Mouse (Mus musculus): ENCODE results near the gene Rep15. TPM values are rescaled to one million over a fixed set of nuclear protein-coding genes. Genes with fewer than 3 reads are reported as not detected.
A peak's percentile ranks its signal among the peaks of the same experiment; 100 is the strongest.

The Rep15 gene
- total and polyA plus RNA-seq, 2 experiments from 2014 or later: 0.48 TPM; not detected in 1

GRCm38 (mm10) chr6:147013546-147013945, 18.8 kb upstream of the Rep15 start:
- Histone ChIP-seq H3K27me3 (ENCODE audit: insufficient read depth, low read length) (no peaks in the 10 kb centered on the region), H3K4me3 (ENCODE audit: low read length) (no peak overlapping the region), H3K4me2 (ENCODE audit: low read depth, low read length) (no peak overlapping the region), H3K9me3 (ENCODE audit: low read length) (no peaks in the 10 kb centered on the region), H3K9ac (replicated peaks; ENCODE audit: low read length) (no peak overlapping the region), H3K36me3 (ENCODE audit: insufficient read depth, low read length) (no peaks in the 10 kb centered on the region), H3K27ac (no peak overlapping the region), H3K4me1 (ENCODE audit: insufficient read depth, low read length) (no peaks in the 10 kb centered on the region)
- DNase-seq (ENCODE audit: low spot score) (peak; percentile 12), ATAC-seq (no peak)
- peak; percentile 32 for TF ChIP-seq CTCF (IDR thresholded peaks at IDR 0.05; ENCODE audit: low read depth)
- WGBS: 64% methylated on average over 1 of the region's 1 CpGs

- H3K36me3 ChIP-seq (ENCODE audit: insufficient read depth, low read length): no peaks in the 10 kb centered on the region
- no peak overlapping the region for H3K9ac ChIP-seq (replicated peaks; ENCODE audit: low read length)
- DNase-seq (ENCODE audit: low spot score) (no peak), ATAC-seq (no peak)
- no peaks in the 10 kb centered on the region for H3K4me1 ChIP-seq (ENCODE audit: insufficient read depth, low read length)
- WGBS: 87% methylated on average over 4 of the region's 4 CpGs
- H3K4me2 ChIP-seq (ENCODE audit: low read depth, low read length): no peak overlapping the region
- H3K9me3 ChIP-seq (ENCODE audit: low read length): no peaks in the 10 kb centered on the region
- no peak overlapping the region for H3K27ac ChIP-seq
- H3K4me3 ChIP-seq (ENCODE audit: low read length): no peak overlapping the region
- no peak for TF ChIP-seq CTCF (IDR thresholded peaks at IDR 0.05; ENCODE audit: low read depth)
- no peaks in the 10 kb centered on the region for H3K27me3 ChIP-seq (ENCODE audit: insufficient read depth, low read length)
Observed at GRCm38 (mm10) chr6:147017906-147018305, 14.5 kb upstream of the Rep15 start.

GRCm38 (mm10) chr6:147018364-147018763, 14.0 kb upstream of the Rep15 start:
- ATAC-seq (no peak), DNase-seq (ENCODE audit: low spot score) (no peak)
- no peak for TF ChIP-seq CTCF (IDR thresholded peaks at IDR 0.05; ENCODE audit: low read depth)
- no peaks in the 10 kb centered on the region for H3K27me3 ChIP-seq (ENCODE audit: insufficient read depth, low read length)
- no peaks in the 10 kb centered on the region for H3K36me3 ChIP-seq (ENCODE audit: insufficient read depth, low read length)
- no peaks in the 10 kb centered on the region for H3K4me1 ChIP-seq (ENCODE audit: insufficient read depth, low read length)
- no peak overlapping the region for H3K4me3 ChIP-seq (ENCODE audit: low read length)
- no peak overlapping the region for H3K4me2 ChIP-seq (ENCODE audit: low read depth, low read length)
- H3K9me3 ChIP-seq (ENCODE audit: low read length): no peaks in the 10 kb centered on the region
- no peak overlapping the region for H3K27ac ChIP-seq
- H3K9ac ChIP-seq (replicated peaks; ENCODE audit: low read length): no peak overlapping the region
- 95% methylated on average over 5 of the region's 5 CpGs for WGBS

GRCm38 (mm10) chr6:147021181-147021580, 11.2 kb upstream of the Rep15 start:
- no peaks in the 10 kb centered on the region for H3K36me3 ChIP-seq (ENCODE audit: insufficient read depth, low read length)
- H3K9me3 ChIP-seq (ENCODE audit: low read length): no peaks in the 10 kb centered on the region
- no peak for TF ChIP-seq CTCF (IDR thresholded peaks at IDR 0.05; ENCODE audit: low read depth)
- ATAC-seq (no peak), DNase-seq (ENCODE audit: low spot score) (no peak)
- WGBS: 90% methylated on average over 5 of the region's 5 CpGs
- H3K9ac ChIP-seq (replicated peaks; ENCODE audit: low read length): no peak overlapping the region
- H3K4me1 ChIP-seq (ENCODE audit: insufficient read depth, low read length): no peaks in the 10 kb centered on the region
- H3K27ac ChIP-seq: no peak overlapping the region
- H3K27me3 ChIP-seq (ENCODE audit: insufficient read depth, low read length): no peaks in the 10 kb centered on the region
- H3K4me3 ChIP-seq (ENCODE audit: low read length): no peak overlapping the region
- H3K4me2 ChIP-seq (ENCODE audit: low read depth, low read length): no peak overlapping the region

- H3K4me3 ChIP-seq (ENCODE audit: low read length): no peak overlapping the region
- DNase-seq (ENCODE audit: low spot score) (no peak), ATAC-seq (no peak)
- H3K4me1 ChIP-seq (ENCODE audit: insufficient read depth, low read length): no peaks in the 10 kb centered on the region
- TF ChIP-seq CTCF (IDR thresholded peaks at IDR 0.05; ENCODE audit: low read depth): no peak
- H3K36me3 ChIP-seq (ENCODE audit: insufficient read depth, low read length): 0 out of 2 replicates have a peak, but pooled peaks cover 1% of the 10 kb centered on the region
- WGBS: 79% methylated on average over 16 of the region's 16 CpGs
- no peaks in the 10 kb centered on the region for H3K9me3 ChIP-seq (ENCODE audit: low read length)
- no peak overlapping the region for H3K9ac ChIP-seq (replicated peaks; ENCODE audit: low read length)
- no peak overlapping the region for H3K27ac ChIP-seq
- no peaks in the 10 kb centered on the region for H3K27me3 ChIP-seq (ENCODE audit: insufficient read depth, low read length)
- H3K4me2 ChIP-seq (ENCODE audit: low read depth, low read length): no peak overlapping the region
Observed at GRCm38 (mm10) chr6:147022375-147023132, 9.8 kb upstream of the Rep15 start.

- no peak for ATAC-seq
- Histone ChIP-seq H3K36me3 (ENCODE audit: insufficient read depth, low read length) (0 out of 2 replicates have a peak, but pooled peaks cover 3% of the 10 kb centered on the region), H3K4me2 (ENCODE audit: low read depth, low read length) (no peak overlapping the region), H3K4me3 (ENCODE audit: low read length) (no peak overlapping the region), H3K4me1 (ENCODE audit: insufficient read depth, low read length) (no peaks in the 10 kb centered on the region), H3K9ac (replicated peaks; ENCODE audit: low read length) (no peak overlapping the region), H3K27ac (no peak overlapping the region), H3K27me3 (ENCODE audit: insufficient read depth, low read length) (no peaks in the 10 kb centered on the region), H3K9me3 (ENCODE audit: low read length) (no peaks in the 10 kb centered on the region)
- TF ChIP-seq CTCF (IDR thresholded peaks at IDR 0.05; ENCODE audit: low read depth): no peak
- no peak for DNase-seq (ENCODE audit: low spot score)
- 72% methylated on average over 2 of the region's 2 CpGs for WGBS
Observed at GRCm38 (mm10) chr6:147023133-147023395, 9.3 kb upstream of the Rep15 start.

- Histone ChIP-seq H3K36me3 (ENCODE audit: insufficient read depth, low read length) (0 out of 2 replicates have a peak, but pooled peaks cover 3% of the 10 kb centered on the region), H3K4me3 (ENCODE audit: low read length) (no peak overlapping the region), H3K4me1 (ENCODE audit: insufficient read depth, low read length) (no peaks in the 10 kb centered on the region), H3K27me3 (ENCODE audit: insufficient read depth, low read length) (no peaks in the 10 kb centered on the region), H3K27ac (no peak overlapping the region), H3K9ac (replicated peaks; ENCODE audit: low read length) (no peak overlapping the region), H3K4me2 (ENCODE audit: low read depth, low read length) (no peak overlapping the region), H3K9me3 (ENCODE audit: low read length) (no peaks in the 10 kb centered on the region)
- DNase-seq (ENCODE audit: low spot score) (no peak), ATAC-seq (no peak)
- no peak for TF ChIP-seq CTCF (IDR thresholded peaks at IDR 0.05; ENCODE audit: low read depth)
Observed at GRCm38 (mm10) chr6:147023568-147023967, 8.8 kb upstream of the Rep15 start.
